Mouse (Mus musculus) liver, embryonic 11.5 days (tissue): Measurements from ENCODE around the gene Plce1. TPM values are rescaled to one million over a fixed set of nuclear protein-coding genes. Genes with fewer than 3 reads are reported as not detected.

Experiments used
- ATAC-seq: fragments of 200-750 bp; cut with Nextera tagmentation; replicated peaks from 2 replicates; pipeline ENCODE4 v1.8.0; 2017; ENCODE audit warnings: moderate number of reproducible peaks, mild to moderate bottlenecking, moderate TSS enrichment, moderate library complexity; ENCODE audit not compliant: low FRiP score
- DNase-seq: peaks from one replicate; pipeline ENCODE4 v3.0.0-alpha.2; 2017; ENCODE audit warnings: low spot score
- H3K27ac ChIP-seq: fragments of 300-500 bp; sonication (generic); 2 replicates; pipeline ENCODE4 v1.5.1; 2014; ENCODE audit warnings: mild to moderate bottlenecking, low read depth, low read length, control low read depth
- H3K27me3 ChIP-seq: fragments of 300-500 bp; sonication (generic); replicated peaks from 2 replicates; pipeline ENCODE4 v1.6.1; 2014; ENCODE audit warnings: low read length, mixed read lengths; ENCODE audit not compliant: control insufficient read depth, insufficient read depth
- H3K36me3 ChIP-seq: fragments of 300-500 bp; sonication (generic); 2 replicates; pipeline ENCODE4 v1.6.1; 2014; ENCODE audit warnings: mild to moderate bottlenecking, low read length, moderate library complexity, mixed read lengths; ENCODE audit not compliant: control insufficient read depth, insufficient read depth
- H3K4me1 ChIP-seq: fragments of 300-500 bp; sonication (generic); replicated peaks from 2 replicates; pipeline ENCODE4 v1.6.1; 2014; ENCODE audit warnings: low read length, mixed read lengths; ENCODE audit not compliant: control insufficient read depth, insufficient read depth
- H3K4me2 ChIP-seq: fragments of 300-500 bp; sonication (generic); 2 replicates; pipeline ENCODE4 v1.6.1; 2014; ENCODE audit warnings: mild to moderate bottlenecking, control low read depth, moderate library complexity
- H3K4me3 ChIP-seq: fragments of 300-500 bp; sonication (generic); 2 replicates; pipeline ENCODE4 v1.5.1; 2014; ENCODE audit warnings: low read depth, low read length, control low read depth
- H3K9ac ChIP-seq: fragments of 300-500 bp; sonication (generic); 2 replicates; pipeline ENCODE4 v1.6.1; 2014; ENCODE audit warnings: low read depth, low read length, control low read depth
- H3K9me3 ChIP-seq: fragments of 300-500 bp; sonication (generic); 2 replicates; pipeline ENCODE4 v1.6.1; 2016; ENCODE audit warnings: low read length, inconsistent platforms, mixed read lengths; ENCODE audit not compliant: control insufficient read depth
- WGBS: fragments of 180-500 bp; shearing (Covaris S2); extraction: QIAGEN DNeasy Blood & Tissue Kit; methylation state at CpG from one replicate; pipeline ENCODE4 v1.1.7; 2014; 5-methylcytosine and 5-hydroxymethylcytosine counted together
- polyA plus RNA-seq: library from polyadenylated mRNA; unstranded; fragments of >200 nt; fragmentation: Nextera tagmentation; extraction: Ambion mirVana; gene quantifications from 2 replicates; pipeline ENCODE4 v1.2.1, GENCODE M21; 2014

The Plce1 gene
- polyA plus RNA-seq, 1 experiment from 2014 or later: 1.1 TPM

GRCm38 (mm10) chr19:38602811-38603210 is 121.9 kb downstream of the Plce1 start:
- Histone ChIP-seq H3K9ac (no peak overlapping the region), H3K27me3 (no peaks in the 10 kb centered on the region), H3K36me3 (no peaks in the 10 kb centered on the region), H3K9me3 (no peaks in the 10 kb centered on the region), H3K4me3 (no peak overlapping the region), H3K4me1 (no peaks in the 10 kb centered on the region), H3K4me2 (no peak overlapping the region), H3K27ac (no peak overlapping the region)
- 80% methylated on average over 9 of the region's 9 CpGs for WGBS
- DNase-seq (no peak), ATAC-seq (no peak)

- Histone ChIP-seq H3K27me3 (no peaks in the 10 kb centered on the region), H3K4me3 (no peak overlapping the region), H3K36me3 (no peaks in the 10 kb centered on the region), H3K4me2 (no peak overlapping the region), H3K4me1 (no peaks in the 10 kb centered on the region), H3K9ac (no peak overlapping the region), H3K27ac (no peak overlapping the region), H3K9me3 (no peaks in the 10 kb centered on the region)
- ATAC-seq (no peak), DNase-seq (no peak)
- WGBS: 82% methylated on average over 5 of the region's 5 CpGs
These were observed 126.3 kb downstream of the Plce1 start for GRCm38 (mm10) chr19:38607236-38607635.

- DNase-seq: no peak
- no peak overlapping the region for H3K4me2 ChIP-seq
- no peak for ATAC-seq
- WGBS: 79% methylated on average over 8 of the region's 8 CpGs
- H3K4me3 ChIP-seq: no peak overlapping the region
- H3K4me1 ChIP-seq: no peaks in the 10 kb centered on the region
- H3K36me3 ChIP-seq: no peaks in the 10 kb centered on the region
- no peaks in the 10 kb centered on the region for H3K27me3 ChIP-seq
- H3K9me3 ChIP-seq: no peaks in the 10 kb centered on the region
- no peak overlapping the region for H3K27ac ChIP-seq
- no peak overlapping the region for H3K9ac ChIP-seq
These were observed 128.2 kb downstream of the Plce1 start for GRCm38 (mm10) chr19:38608951-38609654.

GRCm38 (mm10) chr19:38610291-38610690 is 129.4 kb downstream of the Plce1 start:
- 82% methylated on average over 2 of the region's 2 CpGs for WGBS
- DNase-seq: no peak
- H3K4me3 ChIP-seq: no peak overlapping the region
- no peaks in the 10 kb centered on the region for H3K36me3 ChIP-seq
- no peak overlapping the region for H3K9ac ChIP-seq
- H3K9me3 ChIP-seq: no peaks in the 10 kb centered on the region
- no peak overlapping the region for H3K27ac ChIP-seq
- no peak overlapping the region for H3K4me2 ChIP-seq
- no peaks in the 10 kb centered on the region for H3K4me1 ChIP-seq
- ATAC-seq: no peak
- no peaks in the 10 kb centered on the region for H3K27me3 ChIP-seq

DNA sequence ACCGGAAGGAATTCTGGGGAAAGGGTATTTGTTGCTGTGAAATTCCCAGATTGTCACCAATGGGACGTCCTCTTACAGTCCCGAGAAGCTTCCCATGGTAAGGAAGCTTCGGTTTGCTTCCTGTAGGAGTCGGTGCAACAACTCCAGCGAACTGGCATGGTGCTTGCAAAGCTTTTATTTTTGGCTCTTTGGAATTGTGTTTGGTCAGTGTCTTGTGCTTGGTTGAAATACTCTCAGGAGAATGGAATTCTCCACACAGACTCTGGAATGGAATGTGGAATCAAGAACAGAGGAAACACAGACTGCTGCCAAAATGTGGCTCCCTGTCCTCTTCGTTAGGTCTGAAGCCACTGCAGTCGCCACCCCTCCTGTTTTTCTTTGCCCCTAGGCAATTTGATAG is 129.9 kb downstream of the Plce1 start:
- Histone ChIP-seq H3K4me3 (no peak overlapping the region), H3K9me3 (no peaks in the 10 kb centered on the region), H3K36me3 (no peaks in the 10 kb centered on the region), H3K27ac (no peak overlapping the region), H3K27me3 (no peaks in the 10 kb centered on the region), H3K9ac (no peak overlapping the region), H3K4me1 (no peaks in the 10 kb centered on the region), H3K4me2 (no peak overlapping the region)
- DNase-seq: no peak
- WGBS: 88% methylated on average over 8 of the region's 8 CpGs
- ATAC-seq: no peak

GRCm38 (mm10) chr19:38614067-38614675 is 133.3 kb downstream of the Plce1 start:
- H3K4me1 ChIP-seq: no peaks in the 10 kb centered on the region
- WGBS: 68% methylated on average over 11 of the region's 11 CpGs
- DNase-seq (no peak), ATAC-seq (no peak)
- H3K9ac ChIP-seq: no peak overlapping the region
- no peaks in the 10 kb centered on the region for H3K36me3 ChIP-seq
- no peak overlapping the region for H3K4me3 ChIP-seq
- H3K27me3 ChIP-seq: no peaks in the 10 kb centered on the region
- no peaks in the 10 kb centered on the region for H3K9me3 ChIP-seq
- no peak overlapping the region for H3K4me2 ChIP-seq
- H3K27ac ChIP-seq: no peak overlapping the region

DNA sequence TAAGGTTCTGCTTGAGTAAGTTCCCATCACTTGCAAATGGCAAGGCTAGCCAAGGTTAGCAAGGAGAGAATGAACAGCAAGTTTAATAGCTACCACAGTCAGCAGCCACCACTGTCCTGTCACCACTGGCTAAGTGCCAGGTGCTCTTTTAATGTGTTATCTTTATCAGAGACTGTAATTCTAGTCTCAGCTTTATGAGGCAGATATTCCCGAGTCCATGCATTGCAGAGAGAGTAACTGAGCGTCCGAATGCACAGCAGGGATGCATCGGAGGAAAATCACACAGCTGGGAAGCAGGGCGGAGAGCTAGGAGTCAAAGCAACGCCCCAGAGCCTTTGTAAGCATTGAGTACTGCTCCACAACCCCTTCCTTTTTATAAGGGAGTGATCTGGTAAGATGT is 134.4 kb downstream of the Plce1 start:
- DNase-seq (no peak), ATAC-seq (no peak)
- H3K4me3 ChIP-seq: no peak overlapping the region
- no peak overlapping the region for H3K4me2 ChIP-seq
- 65% methylated on average over 6 of the region's 6 CpGs for WGBS
- H3K9me3 ChIP-seq: no peaks in the 10 kb centered on the region
- H3K4me1 ChIP-seq: no peaks in the 10 kb centered on the region
- H3K27me3 ChIP-seq: no peaks in the 10 kb centered on the region
- H3K9ac ChIP-seq: no peak overlapping the region
- no peak overlapping the region for H3K27ac ChIP-seq
- no peaks in the 10 kb centered on the region for H3K36me3 ChIP-seq

DNA sequence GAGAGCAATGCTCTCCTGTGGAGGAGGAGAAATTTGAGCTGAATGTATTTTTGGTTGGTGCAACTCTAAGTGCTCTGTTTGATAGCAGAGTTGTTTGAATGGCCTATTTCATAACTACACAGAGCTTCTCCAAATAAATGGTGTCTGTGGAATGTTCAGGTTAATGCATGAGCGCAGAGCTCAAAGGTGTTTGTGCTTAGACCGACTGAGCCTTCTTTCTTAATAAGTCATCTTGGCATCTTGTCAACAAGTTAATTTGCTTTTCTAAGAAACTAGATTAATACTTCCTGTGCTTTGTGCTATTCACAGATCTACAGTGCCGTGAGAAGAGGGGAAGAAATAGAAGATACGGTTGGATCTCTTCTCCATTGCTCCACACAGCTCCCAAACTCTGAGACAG is 139.2 kb downstream of the Plce1 start:
- H3K4me3 ChIP-seq: no peak overlapping the region
- no peaks in the 10 kb centered on the region for H3K36me3 ChIP-seq
- WGBS: 79% methylated on average over 4 of the region's 4 CpGs
- ATAC-seq: no peak
- no peaks in the 10 kb centered on the region for H3K27me3 ChIP-seq
- no peak overlapping the region for H3K27ac ChIP-seq
- DNase-seq: no peak
- no peak overlapping the region for H3K9ac ChIP-seq
- H3K9me3 ChIP-seq: no peaks in the 10 kb centered on the region
- no peak overlapping the region for H3K4me2 ChIP-seq
- no peaks in the 10 kb centered on the region for H3K4me1 ChIP-seq

DNA sequence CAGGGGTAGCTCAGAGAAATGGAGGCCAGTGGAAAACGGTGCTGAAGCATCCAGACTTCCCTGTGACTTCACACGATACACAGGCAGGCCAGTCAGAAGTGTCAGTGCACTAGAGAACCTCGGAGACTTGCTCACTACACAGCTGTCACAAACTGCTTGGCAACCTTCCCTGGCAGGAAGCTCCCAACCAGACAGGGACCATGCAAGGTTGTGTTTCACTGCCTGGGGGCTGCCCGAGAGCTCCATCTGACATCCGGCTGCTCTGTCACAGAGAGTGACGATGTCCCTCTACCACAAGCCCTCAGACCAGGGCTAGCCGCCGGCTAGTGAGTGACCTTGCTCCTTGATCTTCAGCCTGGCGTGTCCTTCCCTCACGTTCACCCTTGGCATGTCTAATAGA is 140.6 kb downstream of the Plce1 start:
- Histone ChIP-seq H3K36me3 (no peaks in the 10 kb centered on the region), H3K4me1 (no peaks in the 10 kb centered on the region), H3K9me3 (no peaks in the 10 kb centered on the region), H3K4me2 (no peak overlapping the region), H3K4me3 (no peak overlapping the region), H3K27ac (no peak overlapping the region), H3K27me3 (no peaks in the 10 kb centered on the region), H3K9ac (no peak overlapping the region)
- ATAC-seq: no peak
- WGBS: 76% methylated on average over 10 of the region's 10 CpGs
- no peak for DNase-seq
